Mouse (Mus musculus): ENCODE measurements around the gene Gimd1. TPM values are rescaled to one million over a fixed set of nuclear protein-coding genes. Genes with fewer than 3 reads are reported as not detected.

The Gimd1 gene
- polyA plus RNA-seq (2014; fragmentation: Nextera tagmentation; extraction: Ambion mirVana): not detected in 2 replicates

- H3K4me1 ChIP-seq (ENCODE audit: control insufficient read depth, insufficient read depth, low read length): no peaks in the 10 kb centered on the region
- H3K36me3 ChIP-seq (ENCODE audit: control insufficient read depth, insufficient read depth, low read length): no peaks in the 10 kb centered on the region
- H3K9me3 ChIP-seq (ENCODE audit: control insufficient read depth, low read length): no peaks in the 10 kb centered on the region
- no peak within 1 kb of the TSS for H3K4me3 ChIP-seq (ENCODE audit: low read depth, low read length)
- H3K9ac ChIP-seq (ENCODE audit: low read length): no peak within 1 kb of the TSS
- WGBS: 90% methylated on average over 11 of the region's 11 CpGs
- H3K27ac ChIP-seq (ENCODE audit: low read depth, low read length): no peak within 1 kb of the TSS
- DNase-seq (ENCODE audit: low spot score, missing footprints) (no peak), ATAC-seq (ENCODE audit: low FRiP score) (no peak)
- H3K4me2 ChIP-seq: no peak within 1 kb of the TSS
- no peaks in the 10 kb centered on the region for H3K27me3 ChIP-seq (ENCODE audit: control insufficient read depth, insufficient read depth, low read length)
These were observed at the start of gene Gimd1 for GRCm38 (mm10) chr3:132629601-132630239. Gimd1 (plus strand) TSS chr3:132629820.

DNA sequence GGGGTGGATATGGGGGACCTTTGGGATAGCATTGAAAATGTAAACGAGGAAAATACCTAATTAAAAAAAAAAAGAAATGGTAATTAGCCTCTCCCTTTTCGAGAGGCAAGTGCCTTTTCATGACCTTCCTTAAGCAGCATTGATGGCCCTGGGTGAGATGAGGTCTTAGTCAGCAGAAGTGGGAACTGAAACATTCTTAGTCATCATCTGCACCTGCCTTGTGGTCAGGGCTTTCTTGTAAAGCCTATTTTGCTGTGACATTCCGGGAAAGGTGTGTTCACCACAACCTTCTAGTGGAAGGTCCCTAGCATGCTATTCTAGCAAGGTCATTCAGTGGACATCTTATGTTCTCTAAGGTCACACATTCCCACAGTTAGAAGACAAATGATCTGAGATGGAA, 48.4 kb upstream of the Gimd1 start:
- ATAC-seq (ENCODE audit: low FRiP score) (no peak), DNase-seq (ENCODE audit: low spot score, missing footprints) (no peak)
- 81% methylated on average over 3 of the region's 3 CpGs for WGBS
- Histone ChIP-seq H3K27me3 (ENCODE audit: control insufficient read depth, insufficient read depth, low read length) (no peaks in the 10 kb centered on the region), H3K4me2 (no peak overlapping the region), H3K4me3 (ENCODE audit: low read depth, low read length) (no peak overlapping the region), H3K9ac (ENCODE audit: low read length) (no peak overlapping the region), H3K36me3 (ENCODE audit: control insufficient read depth, insufficient read depth, low read length) (no peaks in the 10 kb centered on the region), H3K27ac (ENCODE audit: low read depth, low read length) (no peak overlapping the region), H3K4me1 (ENCODE audit: control insufficient read depth, insufficient read depth, low read length) (no peaks in the 10 kb centered on the region), H3K9me3 (ENCODE audit: control insufficient read depth, low read length) (no peaks in the 10 kb centered on the region)

- Histone ChIP-seq H3K9me3 (ENCODE audit: control insufficient read depth, low read length) (no peaks in the 10 kb centered on the region), H3K36me3 (ENCODE audit: control insufficient read depth, insufficient read depth, low read length) (no peaks in the 10 kb centered on the region), H3K27ac (ENCODE audit: low read depth, low read length) (no peak overlapping the region), H3K4me3 (ENCODE audit: low read depth, low read length) (no peak overlapping the region), H3K9ac (ENCODE audit: low read length) (no peak overlapping the region), H3K4me2 (no peak overlapping the region), H3K27me3 (ENCODE audit: control insufficient read depth, insufficient read depth, low read length) (no peaks in the 10 kb centered on the region), H3K4me1 (ENCODE audit: control insufficient read depth, insufficient read depth, low read length) (no peaks in the 10 kb centered on the region)
- DNase-seq (ENCODE audit: low spot score, missing footprints): no peak
- peak; percentile 61; the same call in 1 of the 2 replicates for ATAC-seq (ENCODE audit: low FRiP score)
- WGBS: 62% methylated on average over 4 of the region's 4 CpGs
These were observed 47.3 kb upstream of the Gimd1 start for GRCm38 (mm10) chr3:132582339-132582738.

DNA sequence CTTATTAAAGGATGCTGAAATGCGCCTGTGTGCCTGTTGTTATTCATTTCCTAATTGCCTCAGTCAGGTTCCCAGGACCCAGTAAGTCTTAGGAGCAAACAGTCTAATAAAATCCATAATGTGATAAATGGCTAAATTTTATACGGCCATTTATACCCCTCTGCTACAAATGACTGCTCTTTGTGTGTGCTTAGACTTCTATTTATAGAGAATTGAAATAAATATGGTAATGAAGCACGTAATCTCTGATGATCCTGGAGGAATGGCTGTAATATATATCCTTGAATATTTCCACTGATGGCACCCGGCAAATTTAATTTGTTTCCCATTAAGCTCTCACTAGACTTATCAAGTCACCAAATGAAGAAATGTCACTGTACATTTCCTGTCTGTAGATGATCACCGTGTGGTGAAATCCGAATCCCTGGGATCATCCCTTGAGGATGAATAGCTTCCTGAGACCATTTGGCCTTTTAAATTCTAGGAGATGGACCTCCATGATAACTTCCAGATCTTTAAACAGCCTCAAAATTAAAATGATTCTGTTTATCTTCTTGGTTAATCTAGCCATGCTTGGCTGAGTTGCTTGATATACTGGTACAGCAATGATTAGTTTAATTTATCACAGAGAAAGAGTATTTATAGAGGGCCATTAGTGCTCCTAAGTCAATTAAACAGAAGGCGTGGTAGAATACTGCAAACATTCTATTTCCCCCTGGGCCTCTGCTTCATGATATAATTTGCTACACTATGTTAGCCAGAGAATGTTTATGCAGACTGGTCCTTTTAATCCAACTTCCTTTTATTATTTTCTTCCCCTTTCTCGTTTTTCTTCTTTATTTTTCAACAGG, 44.3 kb upstream of the Gimd1 start:
- H3K36me3 ChIP-seq (ENCODE audit: control insufficient read depth, insufficient read depth, low read length): no peaks in the 10 kb centered on the region
- no peaks in the 10 kb centered on the region for H3K27me3 ChIP-seq (ENCODE audit: control insufficient read depth, insufficient read depth, low read length)
- 83% methylated on average over 8 of the region's 8 CpGs for WGBS
- no peak overlapping the region for H3K4me3 ChIP-seq (ENCODE audit: low read depth, low read length)
- H3K27ac ChIP-seq (ENCODE audit: low read depth, low read length): no peak overlapping the region
- no peak for DNase-seq (ENCODE audit: low spot score, missing footprints)
- H3K4me2 ChIP-seq: no peak overlapping the region
- no peak overlapping the region for H3K9ac ChIP-seq (ENCODE audit: low read length)
- no peaks in the 10 kb centered on the region for H3K9me3 ChIP-seq (ENCODE audit: control insufficient read depth, low read length)
- no peak for ATAC-seq (ENCODE audit: low FRiP score)
- no peaks in the 10 kb centered on the region for H3K4me1 ChIP-seq (ENCODE audit: control insufficient read depth, insufficient read depth, low read length)

- Histone ChIP-seq H3K4me1 (ENCODE audit: control insufficient read depth, insufficient read depth, low read length) (no peaks in the 10 kb centered on the region), H3K4me3 (ENCODE audit: low read depth, low read length) (no peak overlapping the region), H3K9ac (ENCODE audit: low read length) (no peak overlapping the region), H3K4me2 (no peak overlapping the region), H3K9me3 (ENCODE audit: control insufficient read depth, low read length) (no peaks in the 10 kb centered on the region), H3K27me3 (ENCODE audit: control insufficient read depth, insufficient read depth, low read length) (no peaks in the 10 kb centered on the region), H3K27ac (ENCODE audit: low read depth, low read length) (no peak overlapping the region), H3K36me3 (ENCODE audit: control insufficient read depth, insufficient read depth, low read length) (no peaks in the 10 kb centered on the region)
- ATAC-seq (ENCODE audit: low FRiP score) (no peak), DNase-seq (ENCODE audit: low spot score, missing footprints) (no peak)
- 92% methylated on average over 1 of the region's 1 CpGs for WGBS
These were observed 41.5 kb upstream of the Gimd1 start for GRCm38 (mm10) chr3:132588146-132588545.

DNA sequence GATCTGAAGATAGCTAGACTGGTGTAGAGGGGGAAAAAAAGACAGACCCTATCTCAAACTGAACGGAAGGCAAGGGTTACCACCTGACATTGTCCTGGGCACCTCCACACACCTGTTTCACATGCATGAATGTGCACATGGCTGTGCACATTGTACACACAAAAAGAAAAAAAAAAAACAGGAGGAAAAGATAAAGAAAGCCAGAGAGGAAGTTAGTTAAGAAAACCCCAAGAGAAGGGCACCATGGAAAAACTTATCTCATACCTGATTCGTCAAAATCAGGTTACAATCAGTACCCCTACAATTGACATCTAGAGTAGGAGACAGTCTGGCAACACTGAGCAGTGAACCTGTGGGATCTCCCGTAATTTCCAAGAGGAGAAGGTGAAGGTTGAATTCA, 39.6 kb upstream of the Gimd1 start:
- WGBS: 65% methylated on average over 3 of the region's 3 CpGs
- Histone ChIP-seq H3K27me3 (ENCODE audit: control insufficient read depth, insufficient read depth, low read length) (no peaks in the 10 kb centered on the region), H3K9me3 (ENCODE audit: control insufficient read depth, low read length) (no peaks in the 10 kb centered on the region), H3K9ac (ENCODE audit: low read length) (no peak overlapping the region), H3K4me3 (ENCODE audit: low read depth, low read length) (no peak overlapping the region), H3K36me3 (ENCODE audit: control insufficient read depth, insufficient read depth, low read length) (no peaks in the 10 kb centered on the region), H3K4me1 (ENCODE audit: control insufficient read depth, insufficient read depth, low read length) (no peaks in the 10 kb centered on the region), H3K27ac (ENCODE audit: low read depth, low read length) (no peak overlapping the region), H3K4me2 (no peak overlapping the region)
- ATAC-seq (ENCODE audit: low FRiP score) (no peak), DNase-seq (ENCODE audit: low spot score, missing footprints) (no peak)

DNA sequence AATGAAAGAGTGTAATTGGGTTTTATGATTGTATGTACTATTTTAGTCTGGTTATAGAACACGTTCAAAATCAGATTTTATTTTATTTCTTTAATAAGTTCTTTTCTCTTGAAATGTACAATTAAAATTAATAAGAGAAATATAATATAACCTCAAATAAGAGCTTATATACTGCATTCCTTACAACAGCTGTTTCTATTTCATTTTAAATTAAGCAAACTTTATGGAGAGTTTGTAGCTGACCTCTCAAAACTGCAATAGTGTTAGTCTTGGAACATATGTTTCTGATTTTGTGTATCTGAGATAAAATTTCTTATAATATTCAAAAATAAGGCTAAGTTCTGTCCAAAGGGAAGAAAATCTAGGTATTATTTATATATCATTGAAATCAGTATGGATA, 39.0 kb upstream of the Gimd1 start:
- Histone ChIP-seq H3K27me3 (ENCODE audit: control insufficient read depth, insufficient read depth, low read length) (no peaks in the 10 kb centered on the region), H3K4me1 (ENCODE audit: control insufficient read depth, insufficient read depth, low read length) (no peaks in the 10 kb centered on the region), H3K4me2 (no peak overlapping the region), H3K36me3 (ENCODE audit: control insufficient read depth, insufficient read depth, low read length) (no peaks in the 10 kb centered on the region), H3K4me3 (ENCODE audit: low read depth, low read length) (no peak overlapping the region), H3K9ac (ENCODE audit: low read length) (no peak overlapping the region), H3K9me3 (ENCODE audit: control insufficient read depth, low read length) (no peaks in the 10 kb centered on the region), H3K27ac (ENCODE audit: low read depth, low read length) (no peak overlapping the region)
- WGBS: 74% methylated on average over 1 of the region's 1 CpGs
- DNase-seq (ENCODE audit: low spot score, missing footprints) (no peak), ATAC-seq (ENCODE audit: low FRiP score) (no peak)

GRCm38 (mm10) chr3:132628741-132629140, 879 bp upstream of the Gimd1 start:
- 60% methylated on average over 8 of the region's 8 CpGs for WGBS
- Histone ChIP-seq H3K36me3 (ENCODE audit: control insufficient read depth, insufficient read depth, low read length) (no peaks in the 10 kb centered on the region), H3K27ac (ENCODE audit: low read depth, low read length) (no peak overlapping the region), H3K4me2 (no peak overlapping the region), H3K4me1 (ENCODE audit: control insufficient read depth, insufficient read depth, low read length) (no peaks in the 10 kb centered on the region), H3K27me3 (ENCODE audit: control insufficient read depth, insufficient read depth, low read length) (no peaks in the 10 kb centered on the region), H3K9ac (ENCODE audit: low read length) (no peak overlapping the region), H3K4me3 (ENCODE audit: low read depth, low read length) (no peak overlapping the region), H3K9me3 (ENCODE audit: control insufficient read depth, low read length) (no peaks in the 10 kb centered on the region)
- no peak for DNase-seq (ENCODE audit: low spot score, missing footprints)
- ATAC-seq (ENCODE audit: low FRiP score): no peak

DNA sequence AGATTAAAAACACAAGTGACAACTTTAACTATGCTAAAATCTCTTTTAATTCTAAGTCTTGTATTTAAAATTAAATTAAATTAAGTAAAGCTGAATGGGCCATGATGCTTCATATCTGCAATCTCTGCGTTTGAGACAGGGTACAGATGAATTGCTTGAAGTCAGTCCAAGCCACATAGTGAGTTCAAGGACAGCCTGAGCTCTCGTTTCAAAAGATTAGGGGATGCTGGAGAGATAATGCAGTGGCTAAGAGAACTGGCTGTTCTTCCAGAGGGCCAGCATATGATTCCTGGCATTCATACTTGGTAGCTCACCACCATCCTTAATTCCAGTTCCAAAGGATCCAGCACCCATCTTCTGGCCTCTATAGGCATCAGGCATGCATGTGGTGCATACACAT, 3.6 kb downstream of the Gimd1 start:
- Histone ChIP-seq H3K9ac (ENCODE audit: low read length) (no peak overlapping the region), H3K36me3 (ENCODE audit: control insufficient read depth, insufficient read depth, low read length) (no peaks in the 10 kb centered on the region), H3K9me3 (ENCODE audit: control insufficient read depth, low read length) (no peaks in the 10 kb centered on the region), H3K4me3 (ENCODE audit: low read depth, low read length) (no peak overlapping the region), H3K27me3 (ENCODE audit: control insufficient read depth, insufficient read depth, low read length) (no peaks in the 10 kb centered on the region), H3K27ac (ENCODE audit: low read depth, low read length) (no peak overlapping the region), H3K4me2 (no peak overlapping the region), H3K4me1 (ENCODE audit: control insufficient read depth, insufficient read depth, low read length) (no peaks in the 10 kb centered on the region)
- 76% methylated on average over 2 of the region's 2 CpGs for WGBS
- DNase-seq (ENCODE audit: low spot score, missing footprints): no peak
- no peak for ATAC-seq (ENCODE audit: low FRiP score)
